Mouse (Mus musculus) ES-E14 (cell line): ENCODE data around the gene Unc79. TPM values are rescaled to one million over a fixed set of nuclear protein-coding genes. Genes with fewer than 3 reads are reported as not detected.

Experiments
- DNase-seq: peaks from one replicate; pipeline ENCODE4 v3.0.0-alpha.2; 2013; ENCODE audit warnings: low read depth, low spot score
- H3K27ac ChIP-seq: 2 replicates; pipeline ENCODE4 v1.5.1; 2012; ENCODE audit warnings: low read depth, mild to moderate bottlenecking, low read length, moderate library complexity, mixed read lengths; ENCODE audit not compliant: poor library complexity, insufficient read depth, severe bottlenecking
- H3K36me3 ChIP-seq: 2 replicates; pipeline ENCODE4 v1.6.1; 2012; ENCODE audit warnings: mild to moderate bottlenecking, low read length, moderate library complexity, mixed read lengths; ENCODE audit not compliant: control insufficient read depth, poor library complexity, insufficient read depth, severe bottlenecking
- H3K4me1 ChIP-seq, 2 experiments: fragments of 150-350 bp in 1 of 2; sonication (generic) in 1 of 2; 2 replicates each; pipeline ENCODE4 v1.6.1; 2012; ENCODE audit warnings: low read length in 2 of 2, mild to moderate bottlenecking in 1 of 2, mixed read lengths in 1 of 2; ENCODE audit not compliant: control insufficient read depth in 2 of 2, insufficient read depth in 2 of 2, poor library complexity in 1 of 2
- H3K4me3 ChIP-seq, 2 experiments: fragments of 150-350 bp in 1 of 2; sonication (generic) in 1 of 2; 2 replicates each; pipeline ENCODE4 v1.5.1; 2012; ENCODE audit warnings: low read length in 2 of 2, low read depth in 1 of 2, mild to moderate bottlenecking in 1 of 2, mixed read lengths in 1 of 2; ENCODE audit not compliant: insufficient read depth in 1 of 2, poor library complexity in 1 of 2, severe bottlenecking in 1 of 2
- H3K9ac ChIP-seq: 2 replicates; pipeline ENCODE4 v1.6.1; 2012; ENCODE audit warnings: low read depth, mild to moderate bottlenecking, low read length, mixed read lengths; ENCODE audit not compliant: poor library complexity, insufficient read depth, severe bottlenecking
- H3K9me3 ChIP-seq: fragments of 150-350 bp; sonication (generic); 2 replicates; pipeline ENCODE4 v1.6.1; 2012; ENCODE audit warnings: low read depth, mild to moderate bottlenecking, low read length; ENCODE audit not compliant: control insufficient read depth, insufficient read depth
- CHD2 ChIP-seq: IDR thresholded peaks from 2 replicates; pipeline ENCODE4 v1.6.1; 2014; ENCODE audit warnings: mild to moderate bottlenecking, low read depth, low read length, inconsistent platforms
- HCFC1 ChIP-seq: IDR thresholded peaks from 2 replicates; pipeline ENCODE4 v1.6.1; 2012; ENCODE audit warnings: low read length, inconsistent platforms, borderline replicate concordance; ENCODE audit not compliant: insufficient read depth
- MAFK ChIP-seq: IDR thresholded peaks from 2 replicates; pipeline ENCODE4 v1.6.1; 2014; ENCODE audit warnings: mild to moderate bottlenecking, low read depth, low read length, inconsistent platforms; ENCODE audit not compliant: insufficient read depth
- ZC3H11A ChIP-seq: IDR thresholded peaks from 2 replicates; pipeline ENCODE4 v1.6.1; 2012; ENCODE audit warnings: low read depth, mild to moderate bottlenecking, inconsistent platforms, low read length, borderline replicate concordance
- ZNF384 ChIP-seq: IDR thresholded peaks from 2 replicates; pipeline ENCODE4 v1.6.1; 2012; ENCODE audit warnings: low read depth, low read length, inconsistent platforms
- in situ Hi-C, 2 experiments: fragments of 600-800 bp; cut with MboI; formaldehyde crosslinking; loops; one replicate each; pipeline ENCODE4 v1.15.1; 2025; ENCODE audit warnings: low sequenced_read_pairs in 2 of 2, inconsistent platforms in 1 of 2; ENCODE audit not compliant: unreplicated experiment in 2 of 2
- total RNA-seq: library from RNA; depleted of rRNA; stranded (reverse); fragments of 300-350 nt; gene quantifications from 2 replicates; pipeline ENCODE4 v1.2.3, GENCODE M21; 2012

Unc79 gene
- total RNA-seq, 1 experiment, result 0.36 TPM

DNA sequence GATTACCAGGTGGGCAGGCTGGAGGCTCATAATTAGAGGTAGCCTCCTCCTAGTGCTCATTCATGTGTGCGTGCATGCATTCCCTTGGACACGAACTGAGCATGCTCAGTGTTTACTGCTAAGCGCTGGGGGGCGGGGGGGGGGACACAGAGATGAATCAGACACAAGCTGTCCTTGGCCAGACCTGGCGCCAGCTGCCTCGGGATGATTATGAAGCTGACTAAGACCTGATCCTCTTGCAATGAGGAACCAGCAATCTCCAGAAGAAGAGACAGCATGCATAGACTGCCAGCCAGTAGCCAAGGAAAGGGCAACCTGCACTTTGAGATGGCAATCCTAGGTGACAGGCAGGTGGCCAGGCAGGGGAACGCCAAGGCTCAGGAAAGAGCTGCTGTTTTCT is 256.9 kb downstream of the Unc79 start:
- DNase-seq, result no peak
- in situ Hi-C loops, result no loop called here
- Histone ChIP-seq H3K9me3 (no peaks in the 10 kb centered on the region), H3K27ac (no peak overlapping the region), H3K9ac (no peak overlapping the region), H3K4me1 (no peaks in the 10 kb centered on the region), H3K36me3 (no peaks in the 10 kb centered on the region), H3K4me3 (no peak overlapping the region)
- TF ChIP-seq HCFC1, result no peak
- TF ChIP-seq MAFK, result no peak
- TF ChIP-seq ZC3H11A, result no peak
- TF ChIP-seq ZNF384, result no peak
- TF ChIP-seq CHD2, result no peak

DNA sequence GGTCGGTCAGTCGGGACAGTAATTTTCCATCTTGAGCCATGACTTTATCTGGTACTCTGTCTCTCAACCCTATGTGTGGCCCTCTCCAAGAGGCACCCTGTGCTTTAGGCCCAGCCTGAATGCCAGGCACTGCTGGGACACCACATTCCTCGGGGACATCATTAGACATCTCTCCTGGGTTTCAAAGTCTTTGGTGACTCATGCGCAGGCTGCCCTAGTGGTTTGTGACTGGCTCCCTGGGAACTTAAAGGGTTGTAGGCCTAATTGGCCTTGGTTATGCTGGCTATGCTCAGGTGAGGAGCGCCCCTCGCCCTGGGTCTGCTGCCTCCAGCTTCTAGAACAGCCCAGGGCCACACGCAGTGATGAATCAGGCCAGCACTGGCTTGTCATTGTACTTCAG is 260.9 kb downstream of the Unc79 start:
- Histone ChIP-seq H3K9ac (no peak overlapping the region), H3K4me3 (no peak overlapping the region), H3K9me3 (no peaks in the 10 kb centered on the region), H3K27ac (no peak overlapping the region), H3K36me3 (no peaks in the 10 kb centered on the region), H3K4me1 (no peaks in the 10 kb centered on the region)
- no peak for TF ChIP-seq ZC3H11A
- no peak for TF ChIP-seq CHD2
- no peak for TF ChIP-seq HCFC1
- TF ChIP-seq ZNF384, result no peak
- TF ChIP-seq MAFK, result no peak
- in situ Hi-C loops, result no loop called here
- DNase-seq, result no peak

DNA sequence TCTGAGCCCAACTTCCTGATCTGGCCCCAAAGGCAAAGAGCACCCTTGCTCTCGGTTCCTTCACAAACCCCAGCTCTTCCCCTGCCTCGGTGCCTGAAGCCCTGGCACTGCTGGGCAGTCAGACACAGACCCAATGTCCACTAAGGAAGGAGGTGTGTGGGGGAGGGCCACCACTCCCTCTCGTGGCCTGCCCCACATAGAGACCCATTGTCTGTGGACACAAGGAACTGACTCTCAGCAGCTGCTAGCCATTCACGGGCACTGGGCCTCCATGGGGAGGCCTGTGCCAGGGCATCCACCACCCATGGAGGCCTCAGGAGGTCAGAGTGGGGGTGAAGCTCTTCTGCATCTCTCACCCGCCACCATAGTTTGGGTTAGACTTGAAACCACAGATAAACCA is 262.4 kb downstream of the Unc79 start:
- Histone ChIP-seq H3K4me1 (no peaks in the 10 kb centered on the region), H3K36me3 (no peaks in the 10 kb centered on the region), H3K27ac (no peak overlapping the region; the same call in 1 of the 2 replicates)

DNA sequence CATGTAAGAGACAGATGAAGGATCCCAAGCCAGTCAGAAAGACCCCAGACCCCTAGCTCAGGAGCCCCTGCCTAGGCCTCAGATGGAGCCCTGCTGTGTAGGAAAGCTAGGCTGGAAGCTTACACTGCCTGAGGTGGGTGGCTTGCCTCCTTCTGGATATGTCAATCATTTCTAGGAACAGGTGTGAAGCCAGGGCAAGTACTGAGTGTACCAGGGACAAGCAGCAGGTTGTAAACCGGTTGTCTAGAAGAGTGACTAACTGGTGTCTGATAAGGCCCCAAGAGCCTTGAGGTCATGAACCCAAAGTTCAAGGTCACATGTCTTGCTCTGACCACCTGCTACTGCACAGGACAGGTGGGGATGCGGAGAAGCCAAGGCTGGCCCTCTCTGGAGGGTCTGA is 264.9 kb downstream of the Unc79 start:
- TF ChIP-seq MAFK (no peak), ZNF384 (no peak), ZC3H11A (no peak), HCFC1 (no peak), CHD2 (no peak)
- Histone ChIP-seq H3K9me3 (no peaks in the 10 kb centered on the region), H3K9ac (no peak overlapping the region), H3K36me3 (no peaks in the 10 kb centered on the region), H3K4me3 (no peak overlapping the region), H3K27ac (no peak overlapping the region), H3K4me1 (no peaks in the 10 kb centered on the region)
- in situ Hi-C loops, result no loop called here
- no peak for DNase-seq

More for the DNA sequence above, 262.4 kb downstream of the Unc79 start:
- DNase-seq, result no peak
- Histone ChIP-seq H3K9me3 (no peaks in the 10 kb centered on the region), H3K4me3 (no peak overlapping the region), H3K9ac (no peak overlapping the region)
- no peak for TF ChIP-seq ZC3H11A
- TF ChIP-seq HCFC1, result no peak
- no peak for TF ChIP-seq CHD2
- TF ChIP-seq MAFK, result no peak
- TF ChIP-seq ZNF384, result no peak
- in situ Hi-C loops, result no loop called here

DNA sequence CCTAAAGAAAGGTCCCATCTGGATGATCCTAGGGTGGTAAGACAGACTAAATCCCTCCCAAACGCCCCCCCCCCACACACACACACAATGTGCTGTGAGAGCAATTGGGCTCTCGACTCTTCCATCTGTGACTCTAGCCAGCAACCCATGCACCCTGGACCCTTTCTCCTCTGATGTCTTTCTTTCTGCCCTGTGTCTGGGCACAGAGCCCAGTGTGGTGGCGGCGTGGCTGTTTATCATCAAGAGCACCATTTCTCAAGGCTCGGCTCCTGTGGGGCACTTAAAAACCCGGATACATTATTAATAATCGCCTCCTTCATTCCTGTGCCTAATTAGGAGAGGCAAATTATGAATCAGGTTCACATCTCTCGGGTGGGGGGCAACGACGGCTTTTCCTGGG is 265.6 kb downstream of the Unc79 start:
- TF ChIP-seq ZC3H11A (no peak), ZNF384 (no peak), MAFK (no peak), HCFC1 (no peak), CHD2 (no peak)
- no peak for DNase-seq
- H3K9me3 ChIP-seq, result no peaks in the 10 kb centered on the region
- no peaks in the 10 kb centered on the region for H3K4me1 ChIP-seq
- in situ Hi-C loops, result no loop called here
- no peak overlapping the region for H3K27ac ChIP-seq
- H3K36me3 ChIP-seq, result no peaks in the 10 kb centered on the region
- H3K9ac ChIP-seq, result no peak overlapping the region
- no peak overlapping the region for H3K4me3 ChIP-seq
